Mouse (Mus musculus): ENCODE results near the gene Rif1.

DNA sequence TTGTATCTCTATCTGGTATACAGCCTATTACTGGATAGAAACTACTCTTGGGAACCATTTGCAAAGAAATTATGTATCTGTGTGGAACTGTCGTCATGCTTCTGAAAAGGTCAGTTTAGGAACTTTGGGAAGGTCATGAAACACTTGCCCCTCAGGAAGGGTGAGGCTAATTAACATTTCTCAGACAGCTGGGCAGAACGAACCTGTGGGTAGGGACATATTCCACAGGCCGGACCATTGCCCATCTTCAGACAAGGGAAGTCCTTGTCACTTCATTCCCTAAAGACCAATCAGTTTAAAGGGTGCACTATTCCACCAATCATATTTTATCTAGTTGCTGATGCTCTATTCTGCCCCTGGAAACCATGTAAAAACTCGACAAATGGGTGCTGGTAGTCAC, 45.6 kb upstream of the Rif1 start:
- TF ChIP-seq CTCF (IDR thresholded peaks at IDR 0.05; ENCODE audit: insufficient read depth, low read depth, low read length): no peak
- TF ChIP-seq POLR2A (IDR thresholded peaks at IDR 0.05; ENCODE audit: insufficient read depth, low read depth, low read length): no peak

Measured in olfactory bulb, adult 2 months (tissue).